Mouse (Mus musculus) urinary bladder, adult 18-20 months (tissue): Measurements from ENCODE around the gene Tm7sf3.
"Not testable (repeated sequence)": the region's sequence is repeated elsewhere in the genome, so short reads cannot be mapped to it uniquely, and the experiment has no call there.

Source experiments
- DNase-seq, 2 experiments: peaks; one replicate each; pipeline ENCODE4 v3.0.0; 2022; ENCODE audit warnings: low spot score in 2 of 2, mixed read lengths in 2 of 2

Tm7sf3 gene

DNA sequence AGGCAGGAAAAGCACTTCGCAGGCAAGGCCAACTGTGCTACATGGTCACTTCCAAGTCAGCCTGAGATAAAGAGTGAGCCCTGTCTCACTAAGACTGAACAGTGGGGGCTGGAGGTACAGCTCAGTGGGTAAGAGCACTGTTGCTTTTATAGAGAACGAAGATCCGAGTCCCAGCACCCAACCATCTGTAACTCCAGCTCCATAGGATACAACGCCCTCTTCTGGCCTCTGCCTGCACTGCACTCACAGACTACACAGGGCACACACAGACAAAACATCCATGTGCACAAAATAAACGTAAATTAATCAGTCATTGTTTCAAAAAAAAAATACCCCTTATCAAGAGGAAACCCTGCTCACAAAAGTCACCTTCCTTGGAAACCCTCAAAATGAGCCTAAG, 28.7 kb downstream of the Tm7sf3 start:
- DNase-seq, result no peak

DNA sequence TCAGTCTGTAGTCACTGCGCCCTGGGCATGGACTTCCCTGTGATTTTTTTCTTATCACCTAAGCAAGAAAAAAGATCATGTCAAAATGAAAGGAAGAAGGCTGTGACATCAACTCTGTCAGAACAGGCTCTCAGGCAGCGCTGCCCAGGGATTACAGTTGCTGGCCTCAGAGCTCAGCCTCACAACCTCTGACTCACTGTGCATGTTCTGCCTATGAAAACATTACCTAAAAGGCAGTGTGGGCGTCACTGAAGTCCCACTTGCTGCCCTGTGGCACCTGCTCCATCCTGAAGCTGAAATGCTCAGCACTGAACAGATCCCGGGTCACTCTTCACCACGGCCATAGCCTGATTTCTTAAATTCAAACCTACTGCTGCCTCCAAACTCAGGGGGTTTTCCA, 29.9 kb downstream of the Tm7sf3 start:
- DNase-seq, result no peak

DNA sequence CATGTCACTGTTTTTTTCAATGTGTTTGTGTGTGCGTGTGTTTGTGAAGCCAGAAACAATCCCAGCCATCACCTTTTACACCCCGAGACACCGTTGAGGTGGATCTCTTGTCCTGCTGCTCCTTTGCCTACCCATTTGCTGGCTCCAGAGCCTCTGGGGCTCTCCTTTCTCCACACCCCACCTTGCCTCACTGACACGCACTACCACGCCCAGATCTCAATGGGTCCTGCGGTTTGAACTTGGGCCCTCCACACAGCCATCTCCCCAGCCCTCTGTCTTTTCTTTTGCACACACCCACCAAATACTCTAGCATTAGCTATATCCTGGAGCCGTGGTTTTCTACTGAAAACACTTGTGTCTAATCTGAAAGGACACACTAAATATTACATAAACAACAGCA, 30.7 kb downstream of the Tm7sf3 start:
- no peak for DNase-seq

DNA sequence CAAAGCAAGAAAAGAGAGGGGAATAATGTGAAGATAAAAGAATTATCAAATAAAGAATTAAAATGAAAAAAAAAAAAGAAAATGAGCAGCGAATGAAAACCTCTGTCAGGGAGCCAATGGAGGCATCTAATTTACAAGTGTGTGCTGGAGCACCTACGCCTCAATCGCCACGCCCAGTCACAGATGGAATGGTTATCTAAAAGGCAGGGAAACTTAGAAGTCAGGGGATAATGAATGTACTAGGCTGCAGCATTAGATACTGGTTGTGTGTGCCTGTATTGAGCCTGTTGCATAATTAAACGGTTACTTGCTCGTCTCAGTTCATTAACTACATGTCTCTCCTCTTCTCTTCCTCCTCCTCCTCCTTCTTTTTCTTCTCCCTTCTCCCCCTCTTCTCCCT, 31.2 kb downstream of the Tm7sf3 start:
- no peak for DNase-seq

DNA sequence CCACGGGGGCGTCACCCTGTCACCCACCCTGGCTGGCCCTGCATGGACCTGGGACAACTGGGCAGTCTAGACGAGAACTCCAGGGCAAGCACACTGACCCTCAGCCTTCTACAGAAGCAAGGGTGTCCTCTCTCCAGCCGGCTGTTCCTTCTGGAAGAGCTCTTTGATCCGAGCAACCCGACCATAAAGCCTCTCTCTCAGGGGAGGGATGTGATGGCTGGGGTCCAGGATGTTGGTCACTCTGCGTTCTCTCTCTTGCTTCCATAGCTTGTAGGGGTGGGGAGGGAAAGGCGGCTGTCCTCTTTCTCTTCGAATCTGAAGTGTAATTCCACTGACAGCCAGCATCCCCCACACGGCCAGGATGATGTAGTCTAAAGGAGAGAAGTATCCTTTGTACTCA, 39.0 kb downstream of the Tm7sf3 start:
- no peak for DNase-seq

DNA sequence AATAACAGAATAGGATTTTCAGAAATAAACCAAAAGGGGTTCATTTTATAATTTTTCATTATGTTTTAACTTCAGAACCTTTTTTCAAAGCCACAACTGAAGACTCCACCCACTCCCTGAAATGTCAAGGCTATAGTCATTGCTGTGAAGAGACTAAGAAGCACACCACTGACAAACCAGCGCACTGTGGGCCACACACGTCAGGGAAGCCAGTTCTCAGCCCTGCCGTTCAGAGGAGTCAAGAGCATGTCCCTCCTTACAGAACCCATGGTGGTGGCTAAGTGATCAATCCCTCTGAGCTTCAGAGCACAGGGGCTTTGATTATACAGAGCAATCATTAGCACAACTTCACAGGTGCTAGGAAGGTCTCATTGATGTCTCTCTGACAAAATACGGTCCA, 40.0 kb downstream of the Tm7sf3 start:
- no peak for DNase-seq

DNA sequence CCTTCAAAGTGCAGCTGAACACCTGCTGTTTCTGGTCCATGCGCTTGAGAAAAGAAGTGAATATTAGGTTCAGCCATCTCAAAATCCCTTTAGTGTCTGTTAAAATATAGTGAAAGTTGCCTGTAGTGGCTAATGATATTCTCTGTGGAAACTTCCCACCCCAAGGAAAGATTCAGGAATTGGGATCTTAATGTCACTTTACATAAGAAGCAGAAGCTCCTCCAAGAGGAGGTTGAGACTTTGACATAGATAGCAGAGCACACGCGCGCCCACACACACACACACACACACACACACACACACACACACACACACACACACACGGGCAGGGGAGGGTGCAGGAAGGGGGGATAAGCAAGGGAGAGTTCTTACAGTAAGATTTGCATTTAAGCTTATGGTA, 57.5 kb downstream of the Tm7sf3 start:
- no peak for DNase-seq

DNA sequence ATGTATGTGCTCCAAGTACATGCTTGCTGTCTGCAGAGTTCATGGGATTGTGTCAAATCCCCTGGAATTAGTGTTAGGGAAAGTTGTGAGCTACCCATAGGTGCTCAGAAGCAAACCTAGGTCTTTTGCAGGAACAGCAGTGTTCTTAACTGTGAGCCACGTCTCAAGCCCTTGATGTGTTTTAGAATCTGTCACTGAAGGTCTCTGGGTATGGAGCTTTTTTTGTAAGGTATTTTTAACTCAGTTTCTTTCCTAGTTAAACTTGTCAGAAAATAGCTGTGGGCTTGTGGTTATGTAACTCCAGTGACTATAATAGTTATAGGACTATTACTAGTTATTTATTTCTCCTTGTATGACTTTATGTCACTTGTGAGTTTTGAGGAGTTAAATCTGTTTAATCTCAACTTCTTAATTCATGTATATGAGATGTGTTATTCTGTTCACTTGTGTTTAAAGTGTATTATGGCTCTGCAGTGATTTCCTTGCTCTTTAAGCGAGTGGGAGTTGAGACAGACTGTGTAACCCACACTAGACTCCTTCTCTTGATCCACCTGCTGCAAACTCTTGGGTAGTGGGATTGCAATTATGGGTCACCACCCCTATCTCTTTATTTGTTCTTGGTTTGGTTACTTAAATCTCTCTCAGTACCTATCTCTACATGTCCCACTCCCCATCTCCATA, 59.1 kb downstream of the Tm7sf3 start:
- DNase-seq, result no peak

DNA sequence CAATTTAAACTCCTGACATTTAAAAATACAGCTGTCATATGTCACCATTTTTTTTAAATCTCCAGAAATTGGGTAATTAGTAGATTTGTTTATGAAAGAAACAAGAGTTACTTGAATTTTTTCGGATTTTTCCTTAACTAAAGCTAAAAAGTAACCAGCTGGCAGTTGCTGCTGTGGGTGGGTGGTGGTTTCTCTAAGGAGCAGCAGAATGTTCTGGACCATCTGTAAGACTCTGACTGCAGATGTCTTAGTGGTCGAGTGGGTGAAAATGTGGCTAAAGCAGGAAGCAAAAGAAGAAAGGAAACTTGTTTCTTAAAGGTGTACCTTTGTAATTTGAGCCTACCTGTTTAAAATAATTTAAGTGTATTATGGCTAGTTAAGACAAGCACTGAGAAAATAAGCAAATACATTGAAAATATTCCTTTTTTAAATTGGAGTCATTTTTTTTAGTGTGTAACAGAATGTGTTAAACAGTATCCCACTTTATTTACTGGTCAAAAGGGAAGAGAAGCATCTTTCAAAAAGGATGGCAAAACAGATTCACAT, 62.2 kb downstream of the Tm7sf3 start:
- no peak for DNase-seq

DNA sequence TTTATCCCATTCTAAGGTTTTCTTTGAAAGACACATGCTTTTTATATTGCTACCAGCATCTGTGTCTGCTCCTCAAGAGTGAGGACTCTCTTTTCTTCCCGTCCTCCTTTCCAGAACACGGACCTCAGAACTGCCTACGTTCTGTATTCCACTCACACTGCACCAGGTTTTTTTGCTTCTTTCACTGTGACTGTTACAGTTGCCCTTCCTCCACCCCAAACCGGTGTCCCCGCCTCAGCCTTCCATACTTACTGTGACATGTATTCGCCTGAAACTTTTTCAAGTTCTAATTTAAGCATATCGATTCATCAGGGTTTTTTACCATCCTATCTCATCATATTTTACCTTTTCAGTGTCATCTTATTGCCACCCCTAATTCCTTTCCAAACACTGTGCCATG, 64.0 kb downstream of the Tm7sf3 start:
- DNase-seq, result no peak

DNA sequence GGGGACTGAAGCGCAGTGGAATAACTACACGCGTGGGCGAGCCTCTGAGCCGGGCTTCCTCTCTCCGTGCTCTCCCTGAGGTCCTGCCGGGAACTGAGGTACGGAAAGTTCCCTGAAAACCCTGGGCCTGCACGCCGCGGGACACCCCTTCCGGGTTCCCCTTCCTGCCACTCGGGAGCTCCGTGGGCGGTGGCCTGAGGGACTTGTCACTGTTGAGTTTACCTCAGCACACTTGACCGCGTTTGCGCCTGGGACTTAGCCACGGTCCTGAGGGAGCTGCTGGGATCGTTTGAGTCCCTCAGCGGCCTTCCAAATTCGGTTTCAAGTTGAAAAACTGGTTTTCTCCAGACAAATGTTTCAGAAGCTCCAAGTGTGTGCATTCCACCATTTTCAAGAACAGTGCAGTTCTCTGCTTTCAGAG, 64.5 kb downstream of the Tm7sf3 start:
- DNase-seq, result peak; percentile 68 to 71

DNA sequence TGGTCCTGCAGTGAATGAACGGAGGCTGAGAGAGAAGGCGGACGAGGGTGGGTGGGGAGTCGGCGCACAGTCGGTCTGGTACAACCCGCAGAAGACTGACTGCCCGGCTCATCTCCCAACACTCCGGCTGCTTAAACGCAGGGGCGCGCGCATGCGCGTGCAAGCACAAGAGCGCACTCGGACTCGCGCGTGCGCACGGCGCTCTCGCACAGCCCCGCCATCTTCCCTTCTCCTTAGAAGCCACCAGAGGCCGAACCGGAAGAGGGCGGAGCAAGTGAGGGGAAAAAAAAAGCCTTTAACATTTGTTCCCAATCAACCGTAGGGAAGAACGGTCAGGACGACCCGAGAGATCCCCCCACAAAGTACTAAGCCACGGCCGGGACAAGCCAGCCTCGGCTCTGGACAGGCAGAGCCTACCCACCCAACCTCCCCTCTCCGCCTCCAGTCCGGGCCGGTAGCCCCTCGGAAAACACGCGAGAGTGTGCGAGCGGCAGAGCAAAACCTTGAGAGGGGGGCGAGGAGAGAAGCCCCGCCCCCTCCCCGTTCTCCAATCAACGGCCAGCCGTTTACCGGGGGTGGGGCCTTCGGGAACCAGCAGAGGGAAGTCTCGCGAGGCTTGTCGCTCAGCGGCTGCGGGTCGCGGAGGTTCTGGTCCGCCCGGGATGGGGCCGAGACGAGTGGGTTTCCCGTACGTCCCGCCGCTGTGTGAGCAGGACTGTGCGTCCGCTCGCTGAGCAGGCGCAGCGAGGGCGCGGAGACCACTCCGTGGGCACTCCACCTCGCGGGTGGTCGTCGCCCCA, 65.1 kb downstream of the Tm7sf3 start, which contains the start of gene Ints13:
Gene Ints13, minus strand, starts transcription at position 526 of the 800 bp plus-strand sequence.
- peak; percentile 88 to 94 for DNase-seq

DNA sequence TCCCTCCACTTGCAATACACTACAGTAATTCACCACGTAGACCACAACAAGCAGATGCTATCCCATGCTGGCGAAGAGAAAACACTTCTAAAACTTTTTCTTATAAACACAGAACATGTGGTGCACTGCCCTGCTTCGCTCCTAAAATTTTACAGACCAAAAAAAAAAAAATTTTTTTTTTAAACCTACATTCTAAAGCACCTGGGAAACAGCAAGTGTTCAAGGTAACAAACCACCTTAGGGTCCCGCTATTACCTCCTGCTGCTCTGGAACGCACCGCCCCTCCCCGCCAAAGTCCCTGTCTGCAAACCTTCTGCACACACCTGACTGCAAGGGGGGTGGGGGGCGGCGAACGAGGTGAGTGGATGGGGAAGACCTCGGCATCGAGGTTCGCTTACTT, 65.7 kb downstream of the Tm7sf3 start, which contains the start of gene Fgfr1op2:
Gene Fgfr1op2, plus strand, starts transcription at position 301 of the 400 bp plus-strand sequence.
- DNase-seq, result no peak

DNA sequence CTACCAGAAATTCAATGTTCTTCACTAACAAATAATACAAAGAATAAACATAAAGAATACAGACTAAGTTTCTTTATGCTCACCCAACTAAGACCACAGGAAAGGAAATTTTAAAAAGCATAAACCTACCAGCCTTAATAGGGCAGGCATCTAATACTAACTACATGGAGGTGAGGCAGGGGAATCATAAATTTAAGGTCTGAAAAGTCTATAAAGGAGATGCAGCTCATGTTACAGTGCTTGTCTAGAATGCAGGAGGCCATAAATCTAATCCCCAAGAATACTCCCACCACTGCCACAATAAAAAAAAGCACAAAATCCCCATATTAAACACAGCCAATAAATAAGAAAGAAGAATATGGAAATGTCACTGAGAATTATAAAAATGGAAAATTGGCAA, 70.6 kb downstream of the Tm7sf3 start:
- DNase-seq, result no peak

DNA sequence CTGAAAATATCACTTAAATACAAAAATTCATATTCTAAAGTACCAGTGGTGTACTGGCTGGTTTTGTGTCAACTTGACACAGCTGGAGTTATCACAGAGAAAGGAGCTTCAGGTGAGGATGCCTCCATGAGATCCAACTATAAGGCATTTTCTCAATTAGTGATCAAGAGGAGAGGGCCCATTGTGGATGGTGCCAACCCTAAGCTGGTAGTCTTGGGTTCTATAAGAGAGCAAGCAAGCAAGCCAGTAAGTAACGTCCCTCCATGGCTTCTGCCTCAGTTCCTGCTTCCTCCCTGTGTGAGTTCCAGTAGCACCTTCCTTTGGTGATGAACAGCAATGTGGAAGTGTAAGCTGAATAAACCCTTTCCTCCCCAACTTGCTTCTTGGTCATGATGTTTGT, 80.2 kb downstream of the Tm7sf3 start:
- not testable (repeated sequence) for DNase-seq
